Mouse (Mus musculus): ENCODE data around the gene Liph. TPM values are rescaled to one million over a fixed set of nuclear protein-coding genes. Genes with fewer than 3 reads are reported as not detected.
A peak's percentile ranks its signal among the peaks of the same experiment; 100 is the strongest.

Gene Liph
- 0.35 and 0.46 TPM in 2 replicates for polyA plus RNA-seq (2012; rRNA removed)

DNA sequence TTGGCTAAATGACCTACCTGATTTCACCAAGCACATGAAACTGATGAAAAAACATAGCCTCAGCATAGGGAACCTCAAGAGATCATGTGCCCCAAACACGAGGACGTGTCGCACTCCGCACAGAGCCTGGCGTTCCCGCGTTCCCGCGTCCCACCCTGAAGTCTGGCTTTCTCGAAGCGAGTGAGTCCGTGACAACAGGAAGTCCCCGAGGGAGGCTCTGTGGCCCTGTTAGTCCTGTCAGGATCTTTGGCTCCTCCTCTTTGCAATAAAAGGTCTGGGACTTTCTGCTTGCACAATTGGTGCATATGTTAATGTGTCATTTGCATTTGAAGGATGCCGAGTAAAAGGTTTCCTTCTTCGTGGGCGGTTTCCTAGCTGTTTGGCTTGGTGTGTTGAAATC lies at the start of gene Liph:
Gene Liph (minus strand): TSS at position 360 of the 400 bp plus-strand sequence.
- no peak for TF ChIP-seq CTCF (IDR thresholded peaks at IDR 0.05; ENCODE audit: borderline replicate concordance, extremely low read depth, insufficient read depth, insufficient read length)
- TF ChIP-seq POLR2A (IDR thresholded peaks at IDR 0.05; ENCODE audit: borderline replicate concordance, extremely low read depth, insufficient read depth, insufficient read length, poor library complexity, severe bottlenecking) = no peak
- DNase-seq (ENCODE audit: low read depth) = peak; percentile 62

GRCm38 (mm10) chr16:22043830-22044229 lies 48.4 kb upstream of the Liph start:
- DNase-seq (ENCODE audit: low read depth) = no peak
- no peak for TF ChIP-seq POLR2A (IDR thresholded peaks at IDR 0.05; ENCODE audit: borderline replicate concordance, extremely low read depth, insufficient read depth, insufficient read length, poor library complexity, severe bottlenecking)
- no peak for TF ChIP-seq CTCF (IDR thresholded peaks at IDR 0.05; ENCODE audit: borderline replicate concordance, extremely low read depth, insufficient read depth, insufficient read length)

- TF ChIP-seq CTCF (IDR thresholded peaks at IDR 0.05; ENCODE audit: borderline replicate concordance, extremely low read depth, insufficient read depth, insufficient read length) (no peak), POLR2A (IDR thresholded peaks at IDR 0.05; ENCODE audit: borderline replicate concordance, extremely low read depth, insufficient read depth, insufficient read length, poor library complexity, severe bottlenecking) (no peak)
- DNase-seq (ENCODE audit: low read depth) = no peak
These were observed 44.5 kb upstream of the Liph start for GRCm38 (mm10) chr16:22039978-22040377.

- TF ChIP-seq POLR2A (IDR thresholded peaks at IDR 0.05; ENCODE audit: borderline replicate concordance, extremely low read depth, insufficient read depth, insufficient read length, poor library complexity, severe bottlenecking) (no peak), CTCF (IDR thresholded peaks at IDR 0.05; ENCODE audit: borderline replicate concordance, extremely low read depth, insufficient read depth, insufficient read length) (no peak)
- DNase-seq (ENCODE audit: low read depth) = no peak
These were observed 43.1 kb upstream of the Liph start for GRCm38 (mm10) chr16:22038554-22038953.

- no peak for TF ChIP-seq CTCF (IDR thresholded peaks at IDR 0.05; ENCODE audit: borderline replicate concordance, extremely low read depth, insufficient read depth, insufficient read length)
- no peak for TF ChIP-seq POLR2A (IDR thresholded peaks at IDR 0.05; ENCODE audit: borderline replicate concordance, extremely low read depth, insufficient read depth, insufficient read length, poor library complexity, severe bottlenecking)
- DNase-seq (ENCODE audit: low read depth) = no peak
These were observed 32.0 kb upstream of the Liph start for GRCm38 (mm10) chr16:22027474-22027873.

- DNase-seq (ENCODE audit: low read depth) = peak; percentile 9
- TF ChIP-seq POLR2A (IDR thresholded peaks at IDR 0.05; ENCODE audit: borderline replicate concordance, extremely low read depth, insufficient read depth, insufficient read length, poor library complexity, severe bottlenecking) (no peak), CTCF (IDR thresholded peaks at IDR 0.05; ENCODE audit: borderline replicate concordance, extremely low read depth, insufficient read depth, insufficient read length) (peak; percentile 42; the same call in 1 of the 2 replicates)
These were observed 26.7 kb upstream of the Liph start for GRCm38 (mm10) chr16:22022122-22022521.

DNA sequence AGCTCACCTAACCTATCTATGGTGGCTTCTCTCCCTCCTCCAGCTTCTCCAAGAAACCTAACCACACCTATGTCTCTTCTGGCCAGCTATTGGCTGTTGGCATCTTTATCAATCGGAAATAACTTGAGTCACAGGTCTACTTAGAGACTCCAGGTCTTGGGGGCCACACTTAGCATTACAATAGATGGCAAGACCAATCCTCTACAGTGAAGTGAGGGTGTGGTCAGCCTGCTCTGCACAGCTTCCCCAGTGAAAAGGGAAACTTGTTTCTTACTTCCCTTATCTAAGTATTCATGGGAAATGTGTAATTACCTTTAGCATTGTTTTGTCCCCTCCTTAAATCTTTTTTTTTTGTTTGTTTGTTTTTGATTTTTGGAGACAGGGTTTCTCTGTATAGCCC lies 20.1 kb upstream of the Liph start:
- TF ChIP-seq POLR2A (IDR thresholded peaks at IDR 0.05; ENCODE audit: borderline replicate concordance, extremely low read depth, insufficient read depth, insufficient read length, poor library complexity, severe bottlenecking) (no peak), CTCF (IDR thresholded peaks at IDR 0.05; ENCODE audit: borderline replicate concordance, extremely low read depth, insufficient read depth, insufficient read length) (no peak)
- DNase-seq (ENCODE audit: low read depth) = no peak

- TF ChIP-seq CTCF (IDR thresholded peaks at IDR 0.05; ENCODE audit: borderline replicate concordance, extremely low read depth, insufficient read depth, insufficient read length) (no peak), POLR2A (IDR thresholded peaks at IDR 0.05; ENCODE audit: borderline replicate concordance, extremely low read depth, insufficient read depth, insufficient read length, poor library complexity, severe bottlenecking) (no peak)
- no peak for DNase-seq (ENCODE audit: low read depth)
These were observed 14.1 kb upstream of the Liph start for GRCm38 (mm10) chr16:22009596-22009995.

- 0 out of 2 replicates have a peak, but pooled peaks have one; percentile 8 for TF ChIP-seq POLR2A (IDR thresholded peaks at IDR 0.05; ENCODE audit: borderline replicate concordance, extremely low read depth, insufficient read depth, insufficient read length, poor library complexity, severe bottlenecking)
- TF ChIP-seq CTCF (IDR thresholded peaks at IDR 0.05; ENCODE audit: borderline replicate concordance, extremely low read depth, insufficient read depth, insufficient read length) = no peak
- peak; percentile 100 for DNase-seq (ENCODE audit: low read depth)
These were observed 13.7 kb upstream of the Liph start, which contains the start of gene Senp2 for GRCm38 (mm10) chr16:22009099-22009584. Gene Senp2 (plus strand): TSS chr16:22009484.

- no peak for DNase-seq (ENCODE audit: low read depth)
- TF ChIP-seq CTCF (IDR thresholded peaks at IDR 0.05; ENCODE audit: borderline replicate concordance, extremely low read depth, insufficient read depth, insufficient read length) (no peak), POLR2A (IDR thresholded peaks at IDR 0.05; ENCODE audit: borderline replicate concordance, extremely low read depth, insufficient read depth, insufficient read length, poor library complexity, severe bottlenecking) (no peak)
These were observed 6.1 kb upstream of the Liph start for GRCm38 (mm10) chr16:22001606-22002005.

- DNase-seq (ENCODE audit: low read depth) = no peak
These were observed 5.7 kb upstream of the Liph start for GRCm38 (mm10) chr16:22001172-22001571.

More at GRCm38 (mm10) chr16:22001172-22001571, 5.7 kb upstream of the Liph start:
- TF ChIP-seq POLR2A (IDR thresholded peaks at IDR 0.05; ENCODE audit: borderline replicate concordance, extremely low read depth, insufficient read depth, insufficient read length, poor library complexity, severe bottlenecking) (no peak), CTCF (IDR thresholded peaks at IDR 0.05; ENCODE audit: borderline replicate concordance, extremely low read depth, insufficient read depth, insufficient read length) (peak; percentile 14; the same call in 1 of the 2 replicates)
